Comparison of ENCODE assay signal across 8 mouse cellular contexts in the genomic region with DNA sequence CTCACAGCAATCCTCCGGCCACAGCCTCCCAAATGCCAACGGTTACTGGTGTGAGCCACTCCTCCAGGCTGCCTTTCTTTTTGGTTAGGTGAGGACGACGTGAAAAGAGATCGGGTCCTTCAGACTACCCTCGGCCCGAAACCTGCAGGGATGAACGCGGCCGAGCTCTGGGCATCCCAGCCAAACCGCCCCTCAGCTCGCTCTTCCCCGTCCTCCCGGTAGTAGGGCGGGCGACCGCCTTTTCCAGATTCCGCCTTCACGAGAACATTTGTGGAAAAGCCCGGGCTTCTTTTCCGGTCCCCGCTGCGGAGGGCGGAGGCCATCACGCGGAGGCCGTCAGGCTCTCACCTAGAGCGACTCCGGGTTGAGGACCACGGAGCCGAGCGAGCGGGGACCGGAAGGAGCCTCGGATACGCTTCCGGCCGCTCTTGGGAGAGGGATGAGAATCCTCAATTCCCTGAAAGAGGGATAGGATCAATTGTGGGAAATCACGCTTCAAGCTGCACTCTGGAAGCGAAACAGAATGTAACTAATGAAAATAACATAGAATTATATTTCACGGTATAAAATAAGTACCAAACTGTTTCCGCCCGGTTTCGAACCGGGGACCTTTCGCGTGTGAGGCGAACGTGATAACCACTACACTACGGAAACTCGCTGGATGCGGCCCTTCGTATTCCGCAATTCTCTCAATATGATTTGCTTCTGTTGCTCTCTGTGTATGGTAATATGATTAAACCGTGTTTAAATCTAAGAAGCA. TPM values are rescaled to one million over a fixed set of nuclear protein-coding genes. Genes with fewer than 3 reads are reported as not detected.
DNase-seq lines count a peak whose midpoint lies in the region; ATAC-seq and TF ChIP-seq lines count a peak whose summit lies in the region.

No protein-coding gene starts in this region.

- no peaks in the 10 kb centered on the region for H3K9me3 ChIP-seq in erythroblast, embryonic 14.5 days (ENCODE audit: control insufficient read depth, low read length)
- no peaks in the 10 kb centered on the region for H3K9me3 ChIP-seq in heart, embryonic 12.5 days (replicated peaks)
- no peaks in the 10 kb centered on the region for H3K9me3 ChIP-seq in kidney, postnatal 0 days (replicated peaks; ENCODE audit: low read length)
- H3K9me3 ChIP-seq in liver, embryonic 11.5 days (ENCODE audit: control insufficient read depth, low read length) = no peaks in the 10 kb centered on the region

- H3K4me2 ChIP-seq in heart, embryonic 12.5 days = peak overlapping the region; percentile 84
- peak overlapping the region; percentile 65 for H3K4me2 ChIP-seq in kidney, postnatal 0 days (ENCODE audit: low read length)
- H3K4me2 ChIP-seq in liver, embryonic 11.5 days = peak overlapping the region; percentile 78
- H3K4me2 ChIP-seq in myocyte (ENCODE audit: low read depth) = peak overlapping the region; percentile 90

- WGBS in bone marrow, adult 2 months = under 1% methylated on average over 55 of the region's 55 CpGs
- whole genome bisulfite sequencing in heart, embryonic 12.5 days = under 1% methylated on average over 55 of the region's 55 CpGs
- 2% methylated on average over 55 of the region's 55 CpGs for WGBS in kidney, postnatal 0 days
- under 1% methylated on average over 55 of the region's 55 CpGs for WGBS in liver, embryonic 11.5 days

- H3ac ChIP-seq in myocyte (ENCODE audit: control insufficient read depth, insufficient read length) = peak overlapping the region; percentile 22

- H3K9ac ChIP-seq in heart, embryonic 12.5 days = peak overlapping the region; percentile 79
- peak overlapping the region; percentile 68 for H3K9ac ChIP-seq in kidney, postnatal 0 days (ENCODE audit: low read depth, low read length)
- H3K9ac ChIP-seq in liver, embryonic 11.5 days (ENCODE audit: low read depth, low read length) = peak overlapping the region; percentile 90

- DNase-seq in 3T3-L1 (ENCODE audit: low read depth, low spot score) = peak; percentile 88
- peak; percentile 92 for DNase-seq in kidney, postnatal 0 days (ENCODE audit: low spot score)
- DNase-seq in liver, embryonic 11.5 days (ENCODE audit: low spot score) = peak; percentile 88
- peak; percentile 92 to 97 for DNase-seq in spleen, postnatal 4 days (ENCODE audit: low spot score in 2 of 2)

- no peaks in the 10 kb centered on the region for H3K79me2 ChIP-seq in myocyte (ENCODE audit: control insufficient read depth, insufficient read depth)

- peak; percentile 35; the same call in 1 of the 2 replicates for TF ChIP-seq POLR2A in bone marrow, adult 2 months (IDR thresholded peaks at IDR 0.05; ENCODE audit: borderline replicate concordance, control insufficient read depth, low read depth, low read length)
- TF ChIP-seq POLR2A in myocyte (IDR thresholded peaks at IDR 0.05; ENCODE audit: insufficient read length, low read depth) = peak; percentile 67

- peak overlapping the region; percentile 84 for H3K4me3 ChIP-seq in bone marrow, adult 2 months (replicated peaks; ENCODE audit: control insufficient read depth, low read depth, low read length)
- peak overlapping the region; percentile 94 for H3K4me3 ChIP-seq in erythroblast, embryonic 14.5 days (replicated peaks)
- peak overlapping the region; percentile 66 for H3K4me3 ChIP-seq in heart, embryonic 12.5 days
- peak overlapping the region; percentile 70 for H3K4me3 ChIP-seq in kidney, postnatal 0 days (replicated peaks; ENCODE audit: low read depth, low read length)
- peak overlapping the region; percentile 79 for H3K4me3 ChIP-seq in liver, embryonic 11.5 days (ENCODE audit: low read depth, low read length)
- peak overlapping the region; percentile 67 for H3K4me3 ChIP-seq in myocyte

- no peaks in the 10 kb centered on the region for H3K36me3 ChIP-seq in erythroblast, embryonic 14.5 days (ENCODE audit: control insufficient read depth)
- H3K36me3 ChIP-seq in heart, embryonic 12.5 days = no peaks in the 10 kb centered on the region
- no peaks in the 10 kb centered on the region for H3K36me3 ChIP-seq in kidney, postnatal 0 days (ENCODE audit: insufficient read depth, low read length)
- H3K36me3 ChIP-seq in liver, embryonic 11.5 days (ENCODE audit: control insufficient read depth, insufficient read depth, low read length) = no peaks in the 10 kb centered on the region
- no peaks in the 10 kb centered on the region for H3K36me3 ChIP-seq in myocyte (ENCODE audit: control insufficient read depth, insufficient read depth)

- peak; percentile 88 for ATAC-seq in heart, embryonic 12.5 days (ENCODE audit: insufficient number of reproducible peaks, low FRiP score)
- peak; percentile 95 for ATAC-seq in kidney, postnatal 0 days (replicated peaks; ENCODE audit: low FRiP score, low read depth)
- ATAC-seq in liver, embryonic 11.5 days (replicated peaks; ENCODE audit: low FRiP score) = peak; percentile 87

- H3K27me3 ChIP-seq in erythroblast, embryonic 14.5 days (ENCODE audit: control insufficient read depth) = no peaks in the 10 kb centered on the region
- H3K27me3 ChIP-seq in heart, embryonic 12.5 days (replicated peaks) = no peaks in the 10 kb centered on the region
- no peaks in the 10 kb centered on the region for H3K27me3 ChIP-seq in kidney, postnatal 0 days (ENCODE audit: insufficient read depth, low read length)
- H3K27me3 ChIP-seq in liver, embryonic 11.5 days (replicated peaks; ENCODE audit: control insufficient read depth, insufficient read depth, low read length) = no peaks in the 10 kb centered on the region
- H3K27me3 ChIP-seq in myocyte (ENCODE audit: control insufficient read depth, insufficient read depth, insufficient read length) = no peaks in the 10 kb centered on the region

- no peak for TF ChIP-seq CTCF in bone marrow, adult 2 months (IDR thresholded peaks at IDR 0.05; ENCODE audit: control insufficient read depth, insufficient read depth, low read length)
- no peak for TF ChIP-seq CTCF in kidney, postnatal 0 days (IDR thresholded peaks at IDR 0.05; ENCODE audit: low read depth)

- peak overlapping the region; percentile 93 for H3K27ac ChIP-seq in bone marrow, adult 2 months (ENCODE audit: control insufficient read depth, insufficient read depth, low read depth, low read length, poor library complexity)
- peak overlapping the region; percentile 95 for H3K27ac ChIP-seq in heart, embryonic 12.5 days (ENCODE audit: poor library complexity, severe bottlenecking)
- H3K27ac ChIP-seq in kidney, postnatal 0 days = peak overlapping the region; percentile 98
- peak overlapping the region; percentile 93 for H3K27ac ChIP-seq in liver, embryonic 11.5 days (ENCODE audit: low read depth, low read length)

- H3K4me1 ChIP-seq in bone marrow, adult 2 months (ENCODE audit: control insufficient read depth, insufficient read depth, low read length) = no peaks in the 10 kb centered on the region
- H3K4me1 ChIP-seq in erythroblast, embryonic 14.5 days (ENCODE audit: control insufficient read depth) = peaks cover 70% of the 10 kb centered on the region
- H3K4me1 ChIP-seq in heart, embryonic 12.5 days (replicated peaks) = peaks cover 11% of the 10 kb centered on the region; the same call in 1 of the 2 replicates
- H3K4me1 ChIP-seq in kidney, postnatal 0 days (replicated peaks; ENCODE audit: insufficient read depth, low read length) = no peaks in the 10 kb centered on the region
- H3K4me1 ChIP-seq in liver, embryonic 11.5 days (replicated peaks; ENCODE audit: control insufficient read depth, insufficient read depth, low read length) = peaks cover 7% of the 10 kb centered on the region; the same call in 1 of the 2 replicates

TF ChIP-seq in myocyte, 11 proteins besides CTCF, POLR2A, EP300 and RAD21:
- TF ChIP-seq TCF3 (IDR thresholded peaks at IDR 0.05; ENCODE audit: insufficient read length, low read depth) = no peak
- no peak for TF ChIP-seq SRF (IDR thresholded peaks at IDR 0.05; ENCODE audit: control insufficient read depth, insufficient read length, low read depth)
- no peak for TF ChIP-seq REST (IDR thresholded peaks at IDR 0.05; ENCODE audit: insufficient read depth, insufficient read length)
- TF ChIP-seq POLR2AphosphoS2 (IDR thresholded peaks at IDR 0.05; ENCODE audit: insufficient read length, low read depth) = peak; percentile 45
TF ChIP-seq in myocyte: peak in this region for 1.

RNA-seq across cellular contexts. Expression of a gene that starts 20.0 kb away (rescaled TPM):
- polyA plus RNA-seq in bone marrow, adult 2 months (2011; ENCODE audit: insufficient read depth, insufficient read length, low replicate concordance, missing spikeins) = 0.87 and 3.1 TPM in 2 replicates
- 0.15 and 0.16 TPM in 2 replicates for polyA plus RNA-seq in erythroblast, embryonic 14.5 days (2012)
- polyA plus RNA-seq in heart, embryonic 12.5 days (2016; fragmentation: Nextera tagmentation; extraction: Ambion mirVana) = 2.6 and 2.9 TPM in 2 replicates
- 0.06 TPM in 1 of 2 replicates, not detected in the other for polyA plus RNA-seq in kidney, postnatal 0 days (2015; fragmentation: Nextera tagmentation; extraction: Ambion mirVana)
- polyA plus RNA-seq in liver, embryonic 11.5 days (2014; fragmentation: Nextera tagmentation; extraction: Ambion mirVana) = 1.8 and 2.2 TPM in 2 replicates
- polyA plus RNA-seq in myocyte (2012; fragmentation: generic; extraction: Trizol) = 0.02 TPM

RNA-seq across cellular contexts. Expression of a gene that starts 22.1 kb away (rescaled TPM):
- 8.5 and 10.4 TPM in 2 replicates for polyA plus RNA-seq in bone marrow, adult 2 months (2011; ENCODE audit: insufficient read depth, insufficient read length, low replicate concordance, missing spikeins)
- polyA plus RNA-seq in erythroblast, embryonic 14.5 days (2012) = 0.76 and 0.84 TPM in 2 replicates
- polyA plus RNA-seq in heart, embryonic 12.5 days (2016; fragmentation: Nextera tagmentation; extraction: Ambion mirVana) = 8.1 and 8.9 TPM in 2 replicates
- 10.0 and 10.4 TPM in 2 replicates for polyA plus RNA-seq in kidney, postnatal 0 days (2015; fragmentation: Nextera tagmentation; extraction: Ambion mirVana)
- polyA plus RNA-seq in liver, embryonic 11.5 days (2014; fragmentation: Nextera tagmentation; extraction: Ambion mirVana) = 13.1 and 13.4 TPM in 2 replicates
- polyA plus RNA-seq in myocyte (2012; fragmentation: generic; extraction: Trizol) = 7.4 TPM

RNA-seq across cellular contexts. Expression of a gene that starts 42.9 kb away (rescaled TPM):
- polyA plus RNA-seq in bone marrow, adult 2 months (2011; ENCODE audit: insufficient read depth, insufficient read length, low replicate concordance, missing spikeins) = 0.47 TPM in 1 of 2 replicates, not detected in the other
- not detected in 2 replicates for polyA plus RNA-seq in erythroblast, embryonic 14.5 days (2012)
- 0.45 and 0.58 TPM in 2 replicates for polyA plus RNA-seq in heart, embryonic 12.5 days (2016; fragmentation: Nextera tagmentation; extraction: Ambion mirVana)
- polyA plus RNA-seq in kidney, postnatal 0 days (2015; fragmentation: Nextera tagmentation; extraction: Ambion mirVana) = 0.13 and 0.28 TPM in 2 replicates
- polyA plus RNA-seq in liver, embryonic 11.5 days (2014; fragmentation: Nextera tagmentation; extraction: Ambion mirVana) = 0.08 and 0.32 TPM in 2 replicates
- polyA plus RNA-seq in myocyte (2012; fragmentation: generic; extraction: Trizol) = 0.20 TPM

Comparison
In these comparisons a context has a peak if more than half of its experiments do, and no peak if none do; other contexts are left out.
1. Peak in every context shown above with its lines: DNase-seq, ATAC-seq, H3K4me3 ChIP-seq and H3K27ac ChIP-seq.